Mouse (Mus musculus) fat pad, adult 2 months (tissue): ENCODE data around the gene Cntn5.

ENCODE experiments used
- DNase-seq: peaks from one replicate; pipeline ENCODE4 v3.0.0-alpha.2; 2011; ENCODE audit warnings: low read depth, low spot score; ENCODE audit errors: extremely low read depth

Cntn5 gene

DNA sequence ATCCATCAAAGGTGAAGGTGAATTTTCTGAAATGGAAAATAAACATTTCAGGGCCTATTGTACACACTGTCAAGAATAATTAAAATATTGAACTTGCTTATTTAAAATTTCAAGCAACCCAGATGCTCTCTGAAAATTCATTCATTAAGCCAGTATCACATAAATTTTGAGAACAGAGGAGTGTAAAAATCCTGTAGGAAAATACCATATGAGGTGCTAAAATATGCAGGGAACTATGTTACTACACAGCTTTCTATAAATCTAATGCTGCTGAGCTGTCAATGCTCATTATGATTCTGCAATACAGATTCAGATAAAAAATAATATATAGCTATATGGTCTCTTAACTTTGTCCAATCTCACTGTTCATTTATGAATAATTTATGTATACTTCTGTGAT, 1134.9 kb downstream of the Cntn5 start:
- no peak for DNase-seq

GRCm38 (mm10) chr9:9718145-9718544, 1186.4 kb downstream of the Cntn5 start:
- DNase-seq = no peak

DNA sequence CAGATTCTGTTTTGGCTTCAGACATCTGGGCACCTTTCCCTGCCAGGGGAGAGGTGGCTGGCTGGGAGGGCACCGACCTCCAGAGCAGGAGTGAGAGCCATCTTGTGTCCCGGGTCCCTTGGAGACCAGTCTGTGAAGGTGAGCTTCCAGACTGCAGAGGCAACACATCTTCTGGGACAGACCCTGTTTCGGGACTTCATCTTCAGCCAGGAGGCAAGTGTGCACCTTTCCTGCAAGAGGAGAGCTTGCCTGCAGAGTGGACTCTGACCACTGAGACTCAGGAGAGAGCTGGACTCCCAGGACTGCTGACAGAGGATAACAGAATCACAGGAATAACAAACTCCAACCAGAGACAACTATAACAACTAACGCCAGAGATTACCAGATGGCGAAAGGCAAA, 1195.9 kb downstream of the Cntn5 start:
- DNase-seq = no peak

- DNase-seq = no peak
Measured at GRCm38 (mm10) chr9:9707766-9708165, 1196.8 kb downstream of the Cntn5 start.

- no peak for DNase-seq
Measured at GRCm38 (mm10) chr9:9705180-9705579, 1199.4 kb downstream of the Cntn5 start.

DNA sequence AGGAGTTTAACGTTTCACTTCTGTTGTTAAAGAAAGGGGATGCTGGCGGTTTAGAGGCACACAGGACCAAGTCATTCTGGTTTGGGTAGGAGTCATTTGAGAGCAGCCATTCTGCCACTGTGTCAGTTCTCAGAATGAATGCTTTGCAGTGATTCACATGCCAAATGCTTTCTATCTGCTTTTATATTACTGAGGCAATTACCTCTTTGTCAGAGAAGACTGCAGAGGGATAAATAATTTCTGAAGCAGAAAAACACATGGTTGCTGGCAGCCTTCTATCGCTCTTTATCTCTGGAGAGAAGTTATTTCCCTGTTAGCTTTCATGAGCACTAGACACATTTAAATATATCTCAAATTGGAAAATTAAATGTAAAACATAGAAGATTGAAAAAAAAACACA, 1207.9 kb downstream of the Cntn5 start:
- DNase-seq = no peak

- no peak for DNase-seq
Measured at GRCm38 (mm10) chr9:9682348-9682884, 1222.2 kb downstream of the Cntn5 start.

GRCm38 (mm10) chr9:9676078-9676477, 1228.5 kb downstream of the Cntn5 start:
- no peak for DNase-seq

DNA sequence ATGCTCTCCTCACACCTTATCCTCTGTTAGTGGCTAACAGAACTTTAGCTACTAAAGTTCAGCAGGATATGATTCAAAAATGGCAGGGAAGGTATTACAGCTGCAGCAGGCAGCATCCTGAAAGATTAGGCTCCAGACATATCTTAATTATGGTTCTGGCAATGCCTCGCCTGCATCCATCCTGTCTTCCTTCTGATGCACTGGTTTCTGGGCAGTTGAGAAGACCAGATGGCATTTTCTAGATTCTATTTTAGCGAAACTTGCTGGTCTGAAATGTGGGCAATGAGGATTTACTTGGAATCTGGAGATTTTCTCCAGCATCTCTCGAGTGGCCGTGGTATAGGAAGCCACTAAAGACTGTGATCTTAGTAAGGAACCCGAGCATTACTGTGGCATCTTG, 1230.0 kb downstream of the Cntn5 start:
- DNase-seq = no peak

- DNase-seq = no peak
Measured at GRCm38 (mm10) chr9:9673277-9674049, 1231.1 kb downstream of the Cntn5 start.

GRCm38 (mm10) chr9:9653463-9653862, 1251.1 kb downstream of the Cntn5 start:
- DNase-seq = no peak

- DNase-seq = no peak
Measured at GRCm38 (mm10) chr9:9647361-9647760, 1257.2 kb downstream of the Cntn5 start.

DNA sequence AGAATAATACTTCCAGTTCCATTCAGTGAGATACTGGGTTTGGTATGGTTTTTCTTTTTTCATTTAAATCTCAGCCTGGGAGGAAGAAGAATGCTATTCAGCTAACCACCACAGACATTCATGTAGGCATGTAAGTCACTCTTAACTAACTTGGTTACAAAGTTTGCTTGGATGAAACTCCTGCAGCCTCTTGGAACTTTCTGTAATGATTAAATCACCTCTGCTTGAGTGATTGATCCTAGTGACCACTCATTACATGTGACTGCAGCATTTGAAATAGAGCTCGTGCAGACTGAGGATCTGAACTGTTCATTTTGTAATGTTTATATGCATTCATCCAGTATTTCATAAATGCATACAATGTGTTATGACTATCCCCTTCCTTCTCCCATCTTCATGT, 1258.3 kb downstream of the Cntn5 start:
- DNase-seq = no peak
